Mouse (Mus musculus) ES-E14 (cell line): ENCODE results near the gene Hsf2bp. TPM values are rescaled to one million over a fixed set of nuclear protein-coding genes. Genes with fewer than 3 reads are reported as not detected.

ENCODE experiments used
- DNase-seq: peaks from one replicate; pipeline ENCODE4 v3.0.0-alpha.2; 2013; ENCODE audit warnings: low read depth, low spot score
- H3K27ac ChIP-seq: 2 replicates; pipeline ENCODE4 v1.5.1; 2012; ENCODE audit warnings: low read depth, mild to moderate bottlenecking, low read length, moderate library complexity, mixed read lengths; ENCODE audit not compliant: poor library complexity, insufficient read depth, severe bottlenecking
- H3K36me3 ChIP-seq: 2 replicates; pipeline ENCODE4 v1.6.1; 2012; ENCODE audit warnings: mild to moderate bottlenecking, low read length, moderate library complexity, mixed read lengths; ENCODE audit not compliant: control insufficient read depth, poor library complexity, insufficient read depth, severe bottlenecking
- H3K4me1 ChIP-seq, 2 experiments: fragments of 150-350 bp in 1 of 2; sonication (generic) in 1 of 2; 2 replicates each; pipeline ENCODE4 v1.6.1; 2012; ENCODE audit warnings: low read length in 2 of 2, mild to moderate bottlenecking in 1 of 2, mixed read lengths in 1 of 2; ENCODE audit not compliant: control insufficient read depth in 2 of 2, insufficient read depth in 2 of 2, poor library complexity in 1 of 2
- H3K4me3 ChIP-seq, 2 experiments: fragments of 150-350 bp in 1 of 2; sonication (generic) in 1 of 2; 2 replicates each; pipeline ENCODE4 v1.5.1; 2012; ENCODE audit warnings: low read length in 2 of 2, low read depth in 1 of 2, mild to moderate bottlenecking in 1 of 2, mixed read lengths in 1 of 2; ENCODE audit not compliant: insufficient read depth in 1 of 2, poor library complexity in 1 of 2, severe bottlenecking in 1 of 2
- H3K9ac ChIP-seq: 2 replicates; pipeline ENCODE4 v1.6.1; 2012; ENCODE audit warnings: low read depth, mild to moderate bottlenecking, low read length, mixed read lengths; ENCODE audit not compliant: poor library complexity, insufficient read depth, severe bottlenecking
- H3K9me3 ChIP-seq: fragments of 150-350 bp; sonication (generic); 2 replicates; pipeline ENCODE4 v1.6.1; 2012; ENCODE audit warnings: low read depth, mild to moderate bottlenecking, low read length; ENCODE audit not compliant: control insufficient read depth, insufficient read depth
- CHD2 ChIP-seq: IDR thresholded peaks from 2 replicates; pipeline ENCODE4 v1.6.1; 2014; ENCODE audit warnings: mild to moderate bottlenecking, low read depth, low read length, inconsistent platforms
- HCFC1 ChIP-seq: IDR thresholded peaks from 2 replicates; pipeline ENCODE4 v1.6.1; 2012; ENCODE audit warnings: low read length, inconsistent platforms, borderline replicate concordance; ENCODE audit not compliant: insufficient read depth
- MAFK ChIP-seq: IDR thresholded peaks from 2 replicates; pipeline ENCODE4 v1.6.1; 2014; ENCODE audit warnings: mild to moderate bottlenecking, low read depth, low read length, inconsistent platforms; ENCODE audit not compliant: insufficient read depth
- ZC3H11A ChIP-seq: IDR thresholded peaks from 2 replicates; pipeline ENCODE4 v1.6.1; 2012; ENCODE audit warnings: low read depth, mild to moderate bottlenecking, inconsistent platforms, low read length, borderline replicate concordance
- ZNF384 ChIP-seq: IDR thresholded peaks from 2 replicates; pipeline ENCODE4 v1.6.1; 2012; ENCODE audit warnings: low read depth, low read length, inconsistent platforms
- in situ Hi-C, 2 experiments: fragments of 600-800 bp; cut with MboI; formaldehyde crosslinking; loops; one replicate each; pipeline ENCODE4 v1.15.1; 2025; ENCODE audit warnings: low sequenced_read_pairs in 2 of 2, inconsistent platforms in 1 of 2; ENCODE audit not compliant: unreplicated experiment in 2 of 2
- total RNA-seq: library from RNA; depleted of rRNA; stranded (reverse); fragments of 300-350 nt; gene quantifications from 2 replicates; pipeline ENCODE4 v1.2.3, GENCODE M21; 2012; rRNA removed

Gene Hsf2bp
- total RNA-seq, 1 experiment = 44.7 TPM

DNA sequence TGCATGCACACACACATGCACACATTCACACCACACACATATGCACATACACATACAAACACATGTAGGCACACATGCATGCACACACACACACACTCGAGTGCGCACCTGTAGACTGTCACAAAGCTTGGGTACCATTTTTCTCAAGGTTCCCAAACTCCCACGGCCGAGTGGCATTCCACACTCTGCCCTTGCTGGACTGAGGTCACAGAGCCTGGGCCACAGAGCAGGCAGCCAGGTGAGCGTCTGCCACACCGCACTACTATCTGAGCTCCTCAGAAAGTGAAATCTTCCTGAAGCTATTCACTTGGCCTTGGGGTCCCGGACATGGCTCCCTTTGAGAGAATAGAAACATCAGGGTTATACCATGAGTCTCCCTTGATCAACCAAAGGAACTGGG is 139.8 kb downstream of the Hsf2bp start:
- Histone ChIP-seq H3K36me3 (no peaks in the 10 kb centered on the region), H3K9ac (no peak overlapping the region), H3K27ac (no peak overlapping the region; the same call in 1 of the 2 replicates), H3K9me3 (no peaks in the 10 kb centered on the region), H3K4me3 (no peak overlapping the region), H3K4me1 (peaks cover 0 to 16% of the 10 kb centered on the region in 2 experiments; a peak in 1 of 4 replicates)
- in situ Hi-C loops = no loop called here
- TF ChIP-seq CHD2 (no peak), HCFC1 (no peak), MAFK (no peak), ZNF384 (no peak), ZC3H11A (no peak)
- DNase-seq = no peak

Other genes starting within 250 kb of the Hsf2bp start
- 35.0 and 41.2 TPM in 2 replicates for gene Sik1, start 180.5 kb downstream of the Hsf2bp start, total RNA-seq
- 155 and 189 TPM in 2 replicates for gene Rrp1b, start 249 bp downstream of the Hsf2bp start, total RNA-seq
- 37.4 and 73.6 TPM in 2 replicates for gene Notch3, start 130.5 kb upstream of the Hsf2bp start, total RNA-seq
- gene Ephx3, start 153.2 kb upstream of the Hsf2bp start, total RNA-seq = 0.71 and 1.6 TPM in 2 replicates
- 51.7 and 54.3 TPM in 2 replicates for gene Brd4, start 248.4 kb upstream of the Hsf2bp start, total RNA-seq